Mouse (Mus musculus): ENCODE data around the gene Tbce.

- TF ChIP-seq POLR2A (IDR thresholded peaks at IDR 0.05; ENCODE audit: control insufficient read depth, low read depth, low read length) = no peak
- TF ChIP-seq CTCF (IDR thresholded peaks at IDR 0.05; ENCODE audit: control insufficient read depth, insufficient read depth, insufficient replicate concordance, low read depth, low read length) = no peak
These were observed 17.4 kb upstream of the Tbce start for GRCm38 (mm10) chr13:14056801-14057200.

All from testis, adult 2 months (tissue).